Comparison of ENCODE assay signal across 7 mouse cellular contexts in genomic region chr11:102309821-102310617, GRCm38 (mm10). TPM values are rescaled to one million over a fixed set of nuclear protein-coding genes. Genes with fewer than 3 reads are reported as not detected.
DNase-seq lines count a peak whose midpoint lies in the region; ATAC-seq and TF ChIP-seq lines count a peak whose summit lies in the region.

No protein-coding gene starts in this region.

- whole genome bisulfite sequencing in kidney, postnatal 0 days: 86% methylated on average over 22 of the region's 22 CpGs
- WGBS in embryonic facial prominence, embryonic 11.5 days: 89% methylated on average over 22 of the region's 22 CpGs
- WGBS in hindbrain, embryonic 15.5 days: 90% methylated on average over 22 of the region's 22 CpGs

- H3K36me3 ChIP-seq in kidney, postnatal 0 days (ENCODE audit: insufficient read depth, low read length): peaks cover 57% of the 10 kb centered on the region
- H3K36me3 ChIP-seq in embryonic facial prominence, embryonic 11.5 days (replicated peaks; ENCODE audit: control insufficient read depth, insufficient read depth, low read depth, low read length): peaks cover 8% of the 10 kb centered on the region; the same call in 1 of the 2 replicates
- peaks cover 66% of the 10 kb centered on the region for H3K36me3 ChIP-seq in hindbrain, embryonic 15.5 days
- peaks cover 19% of the 10 kb centered on the region for H3K36me3 ChIP-seq in myocyte (ENCODE audit: control insufficient read depth, insufficient read depth)

- H3K9ac ChIP-seq in kidney, postnatal 0 days (ENCODE audit: low read depth, low read length): no peak overlapping the region; the same call in 1 of the 2 replicates
- peak overlapping the region; percentile 19 for H3K9ac ChIP-seq in embryonic facial prominence, embryonic 11.5 days (replicated peaks; ENCODE audit: low read length)
- no peak overlapping the region for H3K9ac ChIP-seq in hindbrain, embryonic 15.5 days

- ATAC-seq in kidney, postnatal 0 days (replicated peaks; ENCODE audit: low FRiP score, low read depth): 0 out of 2 replicates have a peak, but pooled peaks have one; percentile 1
- no peak for ATAC-seq in embryonic facial prominence, embryonic 11.5 days (replicated peaks; ENCODE audit: insufficient number of reproducible peaks, low FRiP score, low TSS enrichment, low read depth)
- no peak for ATAC-seq in hindbrain, embryonic 15.5 days (ENCODE audit: low FRiP score, low read depth)

- H3K4me3 ChIP-seq in kidney, postnatal 0 days (replicated peaks; ENCODE audit: low read depth, low read length): no peak overlapping the region
- peak overlapping the region; percentile 23 for H3K4me3 ChIP-seq in embryonic facial prominence, embryonic 11.5 days (ENCODE audit: low read depth, low read length)
- H3K4me3 ChIP-seq in hindbrain, embryonic 15.5 days: no peak overlapping the region; the same call in 1 of the 2 replicates
- peak overlapping the region; percentile 18 for H3K4me3 ChIP-seq in myocyte

- TF ChIP-seq CTCF in kidney, postnatal 0 days (IDR thresholded peaks at IDR 0.05; ENCODE audit: low read depth): no peak

- DNase-seq in kidney, postnatal 0 days (ENCODE audit: low spot score): no peak
- no peak for DNase-seq in kidney, adult 9 months
- no peak for DNase-seq in embryonic facial prominence, embryonic 11.5 days (ENCODE audit: low spot score)
- DNase-seq in right cerebral cortex, postnatal 4 days: no peak
- DNase-seq in embryo, embryonic 9.5 days (ENCODE audit: extremely low spot score): no peak

- 0 out of 2 replicates have a peak overlapping the region, but pooled peaks have one; percentile 58 for H3K27ac ChIP-seq in kidney, postnatal 0 days
- no peak overlapping the region for H3K27ac ChIP-seq in embryonic facial prominence, embryonic 11.5 days (replicated peaks; ENCODE audit: low read depth, low read length)
- no peak overlapping the region for H3K27ac ChIP-seq in hindbrain, embryonic 15.5 days (replicated peaks)

- H3K9me3 ChIP-seq in kidney, postnatal 0 days (replicated peaks; ENCODE audit: low read length): no peaks in the 10 kb centered on the region
- H3K9me3 ChIP-seq in embryonic facial prominence, embryonic 11.5 days (replicated peaks; ENCODE audit: control insufficient read depth, low read length): no peaks in the 10 kb centered on the region
- H3K9me3 ChIP-seq in hindbrain, embryonic 15.5 days: no peaks in the 10 kb centered on the region

- peaks cover 13% of the 10 kb centered on the region; the same call in 1 of the 2 replicates for H3K4me1 ChIP-seq in kidney, postnatal 0 days (replicated peaks; ENCODE audit: insufficient read depth, low read length)
- H3K4me1 ChIP-seq in embryonic facial prominence, embryonic 11.5 days (ENCODE audit: control insufficient read depth, insufficient read depth, low read length): peaks cover 5% of the 10 kb centered on the region
- H3K4me1 ChIP-seq in hindbrain, embryonic 15.5 days (replicated peaks): peaks cover 16% of the 10 kb centered on the region

- no peak overlapping the region for H3ac ChIP-seq in myocyte (ENCODE audit: control insufficient read depth, insufficient read length)

- no peaks in the 10 kb centered on the region for H3K27me3 ChIP-seq in kidney, postnatal 0 days (ENCODE audit: insufficient read depth, low read length)
- no peaks in the 10 kb centered on the region for H3K27me3 ChIP-seq in embryonic facial prominence, embryonic 11.5 days (ENCODE audit: control insufficient read depth, insufficient read depth, low read length)
- H3K27me3 ChIP-seq in hindbrain, embryonic 15.5 days: no peaks in the 10 kb centered on the region
- no peaks in the 10 kb centered on the region for H3K27me3 ChIP-seq in myocyte (ENCODE audit: control insufficient read depth, insufficient read depth, insufficient read length)

- peak overlapping the region; percentile 65 for H3K4me2 ChIP-seq in kidney, postnatal 0 days (ENCODE audit: low read length)
- H3K4me2 ChIP-seq in embryonic facial prominence, embryonic 11.5 days (ENCODE audit: low read depth, low read length): peak overlapping the region; percentile 32; the same call in 1 of the 2 replicates
- H3K4me2 ChIP-seq in hindbrain, embryonic 15.5 days: peak overlapping the region; percentile 43; the same call in 1 of the 2 replicates
- peak overlapping the region; percentile 83 for H3K4me2 ChIP-seq in myocyte (ENCODE audit: low read depth)

- peaks cover 4% of the 10 kb centered on the region for H3K79me2 ChIP-seq in myocyte (ENCODE audit: control insufficient read depth, insufficient read depth)

- no peak for TF ChIP-seq POLR2A in myocyte (IDR thresholded peaks at IDR 0.05; ENCODE audit: insufficient read length, low read depth)

TF ChIP-seq in myocyte, 11 proteins besides CTCF, POLR2A, EP300 and RAD21:
- TF ChIP-seq POLR2AphosphoS2 (IDR thresholded peaks at IDR 0.05; ENCODE audit: insufficient read length, low read depth) (peak; percentile 35), REST (IDR thresholded peaks at IDR 0.05; ENCODE audit: insufficient read depth, insufficient read length) (no peak)

RNA-seq across cellular contexts. Expression of gene Ubtf, which starts 9.5 kb away (rescaled TPM):
- polyA plus RNA-seq in kidney, postnatal 0 days (2015; fragmentation: Nextera tagmentation; extraction: Ambion mirVana): 75.5 and 80.8 TPM in 2 replicates
- 81.0 and 84.5 TPM in 2 replicates for polyA plus RNA-seq in embryonic facial prominence, embryonic 11.5 days (2014; fragmentation: Nextera tagmentation; extraction: Ambion mirVana)
- 77.7 and 85.0 TPM in 2 replicates for polyA plus RNA-seq in hindbrain, embryonic 15.5 days (2015; fragmentation: Nextera tagmentation; extraction: Ambion mirVana)
- polyA plus RNA-seq in myocyte (2012; fragmentation: generic; extraction: Trizol): 58.6 TPM

RNA-seq across cellular contexts. Expression of gene Atxn7l3, which starts 13.6 kb away (rescaled TPM):
- polyA plus RNA-seq in kidney, postnatal 0 days (2015; fragmentation: Nextera tagmentation; extraction: Ambion mirVana): 9.6 and 9.7 TPM in 2 replicates
- 15.1 and 17.3 TPM in 2 replicates for polyA plus RNA-seq in embryonic facial prominence, embryonic 11.5 days (2014; fragmentation: Nextera tagmentation; extraction: Ambion mirVana)
- polyA plus RNA-seq in hindbrain, embryonic 15.5 days (2015; fragmentation: Nextera tagmentation; extraction: Ambion mirVana): 30.2 and 31.4 TPM in 2 replicates
- polyA plus RNA-seq in myocyte (2012; fragmentation: generic; extraction: Trizol): 39.5 TPM

RNA-seq across cellular contexts. Expression of gene Tmub2, which starts 25.3 kb away (rescaled TPM):
- 46.1 and 49.1 TPM in 2 replicates for polyA plus RNA-seq in kidney, postnatal 0 days (2015; fragmentation: Nextera tagmentation; extraction: Ambion mirVana)
- polyA plus RNA-seq in embryonic facial prominence, embryonic 11.5 days (2014; fragmentation: Nextera tagmentation; extraction: Ambion mirVana): 40.9 and 50.1 TPM in 2 replicates
- polyA plus RNA-seq in hindbrain, embryonic 15.5 days (2015; fragmentation: Nextera tagmentation; extraction: Ambion mirVana): 80.4 and 83.3 TPM in 2 replicates
- polyA plus RNA-seq in myocyte (2012; fragmentation: generic; extraction: Trizol): 39.5 TPM

RNA-seq across cellular contexts. Expression of gene Asb16, which starts 41.5 kb away (rescaled TPM):
- 0.09 TPM in 1 of 2 replicates, not detected in the other for polyA plus RNA-seq in kidney, postnatal 0 days (2015; fragmentation: Nextera tagmentation; extraction: Ambion mirVana)
- polyA plus RNA-seq in embryonic facial prominence, embryonic 11.5 days (2014; fragmentation: Nextera tagmentation; extraction: Ambion mirVana): 0.11 TPM in 1 of 2 replicates, not detected in the other
- 0.10 and 0.13 TPM in 2 replicates for polyA plus RNA-seq in hindbrain, embryonic 15.5 days (2015; fragmentation: Nextera tagmentation; extraction: Ambion mirVana)
- 5.1 TPM for polyA plus RNA-seq in myocyte (2012; fragmentation: generic; extraction: Trizol)

RNA-seq across cellular contexts. Expression of gene Slc4a1, which starts 56.0 kb away (rescaled TPM):
- polyA plus RNA-seq in kidney, postnatal 0 days (2015; fragmentation: Nextera tagmentation; extraction: Ambion mirVana): 7.4 and 8.0 TPM in 2 replicates
- polyA plus RNA-seq in embryonic facial prominence, embryonic 11.5 days (2014; fragmentation: Nextera tagmentation; extraction: Ambion mirVana): 25.8 and 28.5 TPM in 2 replicates
- 2.4 and 3.4 TPM in 2 replicates for polyA plus RNA-seq in hindbrain, embryonic 15.5 days (2015; fragmentation: Nextera tagmentation; extraction: Ambion mirVana)
- polyA plus RNA-seq in myocyte (2012; fragmentation: generic; extraction: Trizol): not detected

Comparison
In these comparisons a context has a peak if more than half of its experiments do, and no peak if none do; other contexts are left out.
1. H3K4me2 ChIP-seq: peak in every context shown above with its lines; median percentile 83 in myocyte; 65 in kidney, postnatal 0 days; 43 in hindbrain, embryonic 15.5 days; 32 in embryonic facial prominence, embryonic 11.5 days.
2. H3K4me3 ChIP-seq: peak in embryonic facial prominence, embryonic 11.5 days (single experiment) and myocyte (single experiment); none in kidney, postnatal 0 days (single experiment) and hindbrain, embryonic 15.5 days (single experiment).